Mouse (Mus musculus): ENCODE data around the gene Pnpla8. TPM values are rescaled to one million over a fixed set of nuclear protein-coding genes. Genes with fewer than 3 reads are reported as not detected.
A peak's percentile ranks its signal among the peaks of the same experiment; 100 is the strongest.
"Not testable (repeated sequence)": the region's sequence is repeated elsewhere in the genome, so short reads cannot be mapped to it uniquely, and the experiment has no call there.

The Pnpla8 gene
- total RNA-seq, 2 experiments from 2014 or later, result 114 to 118 TPM

- peak; percentile 96 for ATAC-seq (replicated peaks; ENCODE audit: low FRiP score, poor library complexity, severe bottlenecking)
These were observed 47.6 kb downstream of the Pnpla8 start for GRCm38 (mm10) chr12:44268728-44269302.

- peak; percentile 86 for ATAC-seq (replicated peaks; ENCODE audit: low FRiP score, poor library complexity, severe bottlenecking)
These were observed 48.2 kb downstream of the Pnpla8 start for GRCm38 (mm10) chr12:44269311-44269831.

DNA sequence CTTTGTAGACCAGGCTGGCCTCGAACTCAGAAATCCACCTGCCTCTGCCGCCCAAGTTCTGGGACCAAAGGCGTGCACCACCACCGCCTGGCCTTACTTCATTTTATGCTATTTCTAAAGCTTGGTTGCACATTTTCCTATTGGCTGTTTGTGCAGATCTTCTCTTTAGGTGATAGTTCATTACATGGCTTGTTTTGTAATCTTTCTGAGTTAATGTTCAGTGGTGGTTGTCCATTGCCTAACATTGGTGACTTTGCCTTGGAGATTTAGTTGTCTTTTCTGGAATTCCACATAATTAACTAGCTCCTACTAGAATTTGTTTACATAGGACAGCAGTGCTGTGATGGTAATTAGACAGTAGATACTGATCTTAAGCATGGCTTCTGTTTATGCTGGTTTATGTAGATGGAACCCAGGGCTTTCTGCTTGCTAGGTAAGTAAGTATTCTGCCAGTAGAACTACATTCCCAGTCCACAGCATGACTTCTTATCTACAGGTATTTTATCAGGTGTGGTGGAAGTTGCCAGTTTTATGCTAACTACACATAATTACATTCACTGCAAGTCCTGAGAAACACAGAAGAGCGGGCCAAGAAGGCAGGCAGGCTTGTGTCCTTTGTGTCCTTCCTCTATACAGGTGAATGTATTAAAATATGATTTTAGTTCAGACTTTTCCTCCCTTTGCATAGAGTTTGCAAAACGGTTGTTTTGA is 53.1 kb downstream of the Pnpla8 start:
- no peak for ATAC-seq (replicated peaks; ENCODE audit: low FRiP score, poor library complexity, severe bottlenecking)

DNA sequence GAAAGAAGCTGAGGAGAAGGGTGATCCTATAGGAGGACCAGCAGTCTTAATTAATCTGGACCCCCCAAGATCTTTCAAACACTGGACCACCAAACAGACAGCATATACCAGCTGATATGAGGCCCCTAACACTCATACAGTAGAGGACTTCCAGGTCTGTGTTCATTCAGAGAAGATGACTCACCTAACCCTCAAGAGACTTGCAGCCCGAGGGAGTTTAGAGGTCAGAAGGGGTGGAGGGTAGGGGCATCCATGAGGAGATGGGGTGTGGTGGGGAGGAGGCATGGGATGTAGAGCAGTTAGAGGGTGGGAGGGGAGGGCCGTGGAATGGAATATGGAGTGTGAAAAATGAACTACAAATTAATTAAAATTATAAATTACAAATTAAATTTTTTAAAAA is 59.0 kb downstream of the Pnpla8 start:
- not testable (repeated sequence) for ATAC-seq (replicated peaks; ENCODE audit: low FRiP score, poor library complexity, severe bottlenecking)

DNA sequence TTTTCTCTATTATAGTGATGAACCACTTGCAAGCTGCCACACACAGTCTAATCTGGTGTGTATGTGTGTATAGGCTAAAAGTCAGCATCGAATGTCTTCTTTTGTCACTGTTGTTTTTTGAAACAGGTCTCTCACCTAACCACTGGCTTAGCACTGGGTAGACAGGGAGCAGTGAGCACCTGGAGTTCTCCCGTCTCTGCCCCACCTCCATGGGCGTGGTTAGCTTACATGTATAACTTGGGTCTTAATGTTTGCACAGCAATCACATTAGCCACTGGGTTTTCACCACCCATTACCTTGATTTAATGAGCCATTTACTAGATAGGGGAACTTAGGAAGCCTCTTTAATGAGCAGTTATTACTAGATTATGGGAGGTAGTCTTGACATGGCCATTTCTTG is 60.4 kb downstream of the Pnpla8 start:
- ATAC-seq (replicated peaks; ENCODE audit: low FRiP score, poor library complexity, severe bottlenecking), result no peak

- no peak for ATAC-seq (replicated peaks; ENCODE audit: low FRiP score, poor library complexity, severe bottlenecking)
These were observed 62.2 kb downstream of the Pnpla8 start for GRCm38 (mm10) chr12:44283378-44283777.

DNA sequence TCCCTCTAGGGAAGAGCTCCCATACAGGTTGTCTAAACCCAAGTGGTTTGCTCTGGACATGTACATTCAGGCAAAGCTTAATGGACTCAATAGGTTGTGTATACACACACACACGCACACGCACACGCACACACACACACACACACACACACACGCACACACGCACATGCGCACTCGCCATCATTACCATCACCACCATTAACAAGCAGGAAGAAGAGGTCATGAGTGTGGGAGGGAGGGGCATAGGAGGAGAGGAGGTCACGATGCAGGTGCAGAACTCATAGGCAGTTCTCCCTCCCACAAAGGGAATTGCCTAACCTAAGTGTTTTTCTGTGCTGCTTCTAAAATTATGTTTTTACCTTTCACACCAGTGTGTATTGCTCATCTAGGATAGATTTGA is 65.8 kb downstream of the Pnpla8 start:
- no peak for ATAC-seq (replicated peaks; ENCODE audit: low FRiP score, poor library complexity, severe bottlenecking)

DNA sequence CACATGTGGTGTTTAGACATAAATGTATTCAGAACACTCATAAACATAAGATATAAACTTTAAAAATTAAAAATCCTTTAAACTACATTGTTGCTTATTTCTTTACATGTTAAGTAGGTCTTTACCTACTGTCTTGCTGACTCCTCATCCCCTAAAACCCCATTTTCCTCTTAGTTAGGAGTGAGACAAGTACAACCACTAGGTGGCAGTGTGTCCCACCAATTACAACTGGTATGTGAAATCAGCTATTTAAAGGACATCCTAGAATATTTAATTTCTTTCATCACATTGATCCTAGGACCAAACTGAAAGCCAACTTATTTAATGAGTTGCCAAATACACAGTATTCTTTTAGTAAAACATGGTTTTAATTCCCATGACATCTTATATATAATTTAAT is 71.1 kb downstream of the Pnpla8 start:
- ATAC-seq (replicated peaks; ENCODE audit: low FRiP score, poor library complexity, severe bottlenecking), result peak; percentile 91

DNA sequence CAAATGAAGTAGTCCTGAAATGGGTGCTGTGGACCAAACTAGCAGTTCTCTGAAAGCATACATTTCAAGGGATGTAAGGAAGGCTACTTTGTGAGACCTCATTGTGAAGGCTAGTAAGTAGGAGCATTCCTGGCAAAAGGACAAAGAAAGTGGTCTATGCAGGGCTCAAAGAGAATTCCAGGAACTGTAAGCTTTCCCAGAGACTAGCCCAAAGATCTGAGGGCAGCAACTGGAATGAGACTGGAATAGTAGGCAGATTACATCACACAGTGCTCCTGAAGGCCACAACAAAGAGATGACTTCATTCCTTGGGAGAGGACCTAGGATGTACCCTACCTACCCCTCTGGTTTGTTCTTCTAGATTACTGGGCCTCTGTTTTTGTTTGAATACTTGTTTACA is 79.6 kb downstream of the Pnpla8 start:
- ATAC-seq (replicated peaks; ENCODE audit: low FRiP score, poor library complexity, severe bottlenecking), result no peak

GRCm38 (mm10) chr12:44304012-44304411 is 82.8 kb downstream of the Pnpla8 start:
- ATAC-seq (replicated peaks; ENCODE audit: low FRiP score, poor library complexity, severe bottlenecking), result no peak

DNA sequence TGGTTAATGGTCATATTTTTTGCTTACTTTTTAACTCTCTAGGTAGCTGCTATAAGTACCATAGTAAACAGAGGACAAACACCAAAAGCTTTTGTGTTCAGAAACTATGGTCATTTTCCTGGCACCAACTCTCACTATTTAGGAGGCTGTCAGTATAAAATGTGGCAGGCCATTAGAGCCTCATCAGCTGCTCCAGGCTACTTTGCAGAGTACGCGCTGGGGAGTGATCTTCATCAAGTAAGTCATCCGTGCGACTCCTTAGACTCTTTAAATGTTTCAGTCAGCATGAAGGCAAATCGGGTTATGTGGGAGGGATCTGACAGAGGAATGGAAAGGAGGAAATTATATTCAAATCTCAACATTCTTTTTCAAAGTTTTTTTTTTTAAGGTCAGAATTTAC is 83.7 kb downstream of the Pnpla8 start:
- ATAC-seq (replicated peaks; ENCODE audit: low FRiP score, poor library complexity, severe bottlenecking), result no peak

DNA sequence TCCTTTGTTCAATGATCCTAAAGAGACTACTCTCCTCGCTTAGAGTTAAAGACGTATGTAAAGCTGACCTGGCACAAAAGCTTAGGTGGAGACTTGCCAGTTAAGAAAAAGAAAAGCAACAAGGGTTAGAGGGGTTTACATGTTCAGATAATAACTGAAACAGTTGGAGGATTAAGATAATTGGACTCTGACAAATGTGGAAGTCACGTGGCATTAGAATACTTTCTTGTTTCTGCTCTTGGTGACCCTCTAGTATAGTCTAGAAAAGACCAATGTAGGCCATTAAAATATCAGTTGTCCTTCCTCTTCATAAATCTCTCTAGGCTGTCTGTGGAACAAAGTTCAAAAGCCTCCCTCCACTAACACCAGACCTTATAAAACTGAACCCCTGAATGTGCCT is 87.1 kb downstream of the Pnpla8 start:
- ATAC-seq (replicated peaks; ENCODE audit: low FRiP score, poor library complexity, severe bottlenecking), result no peak

GRCm38 (mm10) chr12:44315212-44315611 is 94.0 kb downstream of the Pnpla8 start:
- ATAC-seq (replicated peaks; ENCODE audit: low FRiP score, poor library complexity, severe bottlenecking), result no peak

GRCm38 (mm10) chr12:44325091-44325490 is 103.9 kb downstream of the Pnpla8 start:
- ATAC-seq (replicated peaks; ENCODE audit: low FRiP score, poor library complexity, severe bottlenecking), result no peak

GRCm38 (mm10) chr12:44327452-44327851 is 106.3 kb downstream of the Pnpla8 start:
- ATAC-seq (replicated peaks; ENCODE audit: low FRiP score, poor library complexity, severe bottlenecking), result no peak

DNA sequence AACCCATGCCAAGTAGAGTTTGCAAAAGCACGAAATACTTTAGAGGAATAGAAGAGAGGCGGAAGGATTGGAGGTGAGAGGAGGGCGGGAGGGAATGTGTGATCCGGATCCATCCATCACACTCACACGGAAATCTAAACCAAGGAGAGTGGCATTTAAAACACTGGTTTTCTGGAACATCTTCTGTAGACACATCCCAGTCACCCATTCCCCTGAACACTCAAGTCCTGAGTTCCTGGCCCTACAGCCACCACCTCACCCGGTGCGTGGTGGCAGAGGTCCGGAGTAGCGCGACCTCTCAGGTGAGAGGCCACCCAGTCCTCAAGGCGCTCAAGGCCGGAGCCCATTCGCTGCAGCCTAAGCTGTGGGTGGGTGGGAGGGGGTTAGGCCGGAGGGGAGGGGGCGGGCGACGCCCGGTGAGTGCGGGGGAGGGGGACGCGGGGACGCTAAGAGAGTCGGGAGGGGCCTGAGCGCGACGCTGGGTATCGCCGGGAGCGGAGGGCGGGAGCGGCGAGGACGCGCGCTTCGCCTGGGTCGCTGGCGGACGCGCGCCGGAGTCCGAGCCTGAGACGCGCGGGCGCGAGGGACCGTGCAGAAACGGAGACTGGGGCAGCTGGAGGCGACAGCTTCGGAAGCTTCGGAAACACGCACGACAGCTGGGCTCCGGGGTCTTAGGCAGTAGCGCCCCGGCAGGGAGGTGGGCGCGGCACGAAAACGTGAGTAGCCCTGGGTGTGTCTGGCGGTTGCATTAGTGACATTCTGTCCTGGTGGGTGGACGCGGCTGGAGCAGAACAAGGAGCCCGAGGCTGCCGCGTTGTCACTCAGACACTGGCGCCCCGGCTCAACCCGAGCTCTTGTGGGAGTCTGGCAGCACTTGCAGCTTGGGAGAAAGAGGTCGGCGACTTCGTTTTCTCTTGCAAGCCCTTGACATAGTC is 107.5 kb downstream of the Pnpla8 start, which contains the start of gene Nrcam:
Gene Nrcam, plus strand, starts transcription at position 505 of the 935 bp plus-strand sequence.
- no peak for ATAC-seq (replicated peaks; ENCODE audit: low FRiP score, poor library complexity, severe bottlenecking)

DNA sequence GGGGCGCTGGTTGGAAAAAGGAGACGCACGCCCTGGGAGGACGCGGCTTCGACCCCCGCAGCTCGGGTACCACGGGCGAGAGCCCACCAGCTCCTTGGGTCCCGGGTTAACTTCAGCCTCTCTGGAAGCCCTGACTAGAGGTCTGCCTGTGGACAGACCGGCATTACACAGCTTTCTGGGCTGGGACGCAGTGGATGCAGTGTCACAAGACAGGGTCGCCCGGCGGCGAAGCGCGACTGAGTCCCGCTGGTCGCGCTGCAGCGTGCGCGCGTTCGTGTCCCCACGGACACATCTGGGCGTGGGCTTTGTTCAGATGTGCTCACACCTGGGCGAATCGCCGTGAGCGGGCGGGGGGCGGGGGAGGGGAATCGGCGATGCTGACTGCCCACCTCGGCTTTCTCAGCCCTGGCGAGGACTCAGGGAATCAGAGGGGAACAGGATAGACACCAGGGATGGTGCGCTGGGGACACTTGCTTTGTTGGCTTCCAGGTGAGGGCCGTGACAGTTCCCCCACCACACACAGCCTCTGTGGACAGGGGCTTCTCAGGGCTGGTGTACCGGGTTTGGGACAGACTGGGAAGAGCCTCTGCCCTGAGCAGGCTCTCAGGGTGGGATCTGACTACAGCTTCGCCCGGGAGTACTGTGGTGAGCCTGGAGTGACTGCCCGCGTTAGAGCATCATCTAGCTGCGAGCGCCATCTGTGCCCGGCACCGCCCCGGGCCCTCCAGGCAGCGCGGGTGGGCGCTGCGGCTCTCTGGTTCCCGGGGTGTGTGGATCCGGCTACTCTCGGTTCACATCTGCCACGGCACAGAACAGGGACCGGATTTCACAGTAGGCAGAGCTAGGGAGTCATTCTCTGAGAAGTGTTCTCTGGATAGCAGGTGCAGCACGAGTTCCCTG is 108.4 kb downstream of the Pnpla8 start:
- ATAC-seq (replicated peaks; ENCODE audit: low FRiP score, poor library complexity, severe bottlenecking), result no peak

DNA sequence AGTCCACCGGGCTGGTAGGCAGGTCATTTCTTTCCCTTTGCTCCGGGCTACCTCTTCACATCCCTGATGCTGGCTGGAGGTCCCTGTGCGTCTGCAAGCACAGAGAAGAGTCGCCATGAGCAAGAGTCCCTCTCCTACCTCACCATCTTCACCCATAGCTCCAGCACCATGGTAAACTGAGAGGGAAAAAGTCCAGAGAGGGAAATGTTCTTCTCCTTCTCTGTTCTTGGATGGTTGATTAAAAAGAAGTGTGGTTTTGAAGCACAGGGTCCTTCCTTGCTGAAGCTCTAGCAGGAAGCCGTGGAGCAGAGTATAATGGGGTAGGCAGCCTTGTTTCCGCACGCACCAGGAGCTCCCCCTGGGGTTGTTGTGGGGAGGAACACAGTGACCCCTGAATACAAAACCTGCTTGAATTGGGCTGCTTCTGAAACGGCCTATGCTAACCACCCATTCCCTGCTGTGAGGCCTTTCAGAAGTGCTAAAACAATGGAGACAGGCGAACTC is 109.1 kb downstream of the Pnpla8 start:
- ATAC-seq (replicated peaks; ENCODE audit: low FRiP score, poor library complexity, severe bottlenecking), result no peak

DNA sequence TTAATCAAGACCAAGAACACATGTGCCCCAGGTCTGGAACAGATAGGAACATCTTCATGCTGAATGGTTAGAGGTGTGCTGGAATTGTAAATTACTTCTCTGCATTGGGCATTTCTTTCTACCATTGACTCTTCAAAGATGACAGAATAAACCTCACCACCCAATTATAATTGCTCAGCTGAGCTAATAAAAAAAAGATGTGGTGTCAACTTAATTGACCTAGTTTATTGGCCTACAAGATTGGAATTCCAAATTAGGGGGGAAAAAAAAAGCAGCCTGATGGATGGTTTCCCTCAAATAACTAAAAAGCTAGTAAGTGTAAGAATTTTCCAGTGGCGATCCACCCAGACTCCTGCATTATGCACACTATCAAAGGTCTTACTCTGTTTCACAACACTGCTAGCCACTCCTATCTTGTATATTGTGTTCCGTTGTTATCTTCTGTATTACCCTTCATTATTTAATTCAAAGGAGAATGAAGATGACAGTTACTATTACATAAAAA is 116.0 kb downstream of the Pnpla8 start:
- ATAC-seq (replicated peaks; ENCODE audit: low FRiP score, poor library complexity, severe bottlenecking), result no peak
